Mouse (Mus musculus) testis, adult 2 months (tissue): ENCODE results near the gene Nav2. TPM values are rescaled to one million over a fixed set of nuclear protein-coding genes. Genes with fewer than 3 reads are reported as not detected.

ENCODE experiments used
- H3K27ac ChIP-seq: fragments of 200-500 bp; 2 replicates; pipeline ENCODE4 v1.5.1; 2012; ENCODE audit warnings: low read depth, low read length; ENCODE audit not compliant: control insufficient read depth, insufficient read depth
- H3K27me3 ChIP-seq: fragments of 200-500 bp; 2 replicates; pipeline ENCODE4 v1.6.1; 2012; ENCODE audit warnings: mild to moderate bottlenecking, low read length, moderate library complexity; ENCODE audit not compliant: control insufficient read depth, insufficient read depth
- H3K36me3 ChIP-seq: fragments of 200-500 bp; 2 replicates; pipeline ENCODE4 v1.6.1; 2012; ENCODE audit warnings: mild to moderate bottlenecking, low read length; ENCODE audit not compliant: control insufficient read depth, insufficient read depth
- H3K4me1 ChIP-seq: fragments of 200-500 bp; 2 replicates; pipeline ENCODE4 v1.6.1; 2012; ENCODE audit warnings: low read length; ENCODE audit not compliant: control insufficient read depth, insufficient read depth
- H3K4me3 ChIP-seq: fragments of 200-500 bp; 2 replicates; pipeline ENCODE4 v1.5.1; 2012; ENCODE audit warnings: low read depth, mild to moderate bottlenecking, low read length, moderate library complexity, mixed read lengths; ENCODE audit not compliant: control insufficient read depth
- CTCF ChIP-seq: fragments of 200-500 bp; IDR thresholded peaks from 2 replicates; pipeline ENCODE4 v1.5.1; 2012; ENCODE audit warnings: low read depth, mild to moderate bottlenecking, inconsistent platforms, low read length, moderate library complexity; ENCODE audit not compliant: control insufficient read depth, insufficient read depth, insufficient replicate concordance
- POLR2A ChIP-seq: fragments of 200-500 bp; IDR thresholded peaks from 2 replicates; pipeline ENCODE4 v1.6.1; 2012; ENCODE audit warnings: low read depth, mild to moderate bottlenecking, inconsistent platforms, low read length, moderate library complexity; ENCODE audit not compliant: control insufficient read depth
- polyA plus RNA-seq: library from polyadenylated mRNA; depleted of rRNA; stranded (reverse); fragments of >200 nt; gene quantifications from 2 replicates; pipeline ENCODE4 v1.2.3, GENCODE M21; 2012; rRNA removed

The Nav2 gene
- polyA plus RNA-seq = 19.8 and 20.8 TPM in 2 replicates

DNA sequence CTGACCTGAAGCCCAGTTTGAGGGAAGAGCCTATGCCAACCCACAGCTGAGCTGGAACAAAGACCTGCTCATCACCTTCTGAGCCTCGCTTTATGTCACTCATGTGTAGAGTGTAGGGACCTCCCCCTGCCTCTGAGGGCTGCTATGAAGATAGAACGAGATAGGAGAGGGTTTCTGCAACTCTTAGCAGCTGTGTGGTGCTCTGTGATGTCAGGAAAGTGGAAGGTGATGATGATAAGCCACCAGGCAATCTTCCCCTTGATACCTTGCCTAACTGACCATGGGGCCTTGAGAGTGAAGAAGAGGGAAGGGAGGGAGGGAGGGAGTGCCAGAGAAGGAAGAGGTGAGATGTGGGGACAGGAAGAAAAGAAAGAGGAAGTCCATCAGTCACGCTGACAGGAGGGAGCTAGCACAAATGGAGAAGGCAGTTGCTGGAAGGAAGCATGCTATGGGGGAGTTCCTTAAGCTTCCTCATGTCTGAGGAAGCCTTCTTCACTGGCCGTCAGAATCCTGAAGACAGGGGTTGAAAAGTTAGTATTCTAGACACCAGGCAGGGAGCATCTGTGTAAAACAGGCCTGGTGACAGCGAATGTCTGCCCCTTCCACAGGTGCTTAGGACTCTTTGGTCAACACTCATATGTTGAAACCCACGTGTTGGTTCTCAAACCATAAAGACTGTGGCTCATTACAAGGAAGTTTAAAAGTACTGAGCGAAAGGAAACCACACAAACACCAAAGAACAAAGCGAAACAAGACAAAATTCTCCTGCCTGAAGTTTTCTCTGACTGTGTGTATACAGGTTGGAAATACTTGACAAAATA is at the start of gene Nav2:
TSS of gene Nav2 (plus strand) at position 196 of the 821 bp plus-strand sequence.
- TF ChIP-seq CTCF = no peak
- no peak for TF ChIP-seq POLR2A
- no peak within 1 kb of the TSS for H3K4me3 ChIP-seq

DNA sequence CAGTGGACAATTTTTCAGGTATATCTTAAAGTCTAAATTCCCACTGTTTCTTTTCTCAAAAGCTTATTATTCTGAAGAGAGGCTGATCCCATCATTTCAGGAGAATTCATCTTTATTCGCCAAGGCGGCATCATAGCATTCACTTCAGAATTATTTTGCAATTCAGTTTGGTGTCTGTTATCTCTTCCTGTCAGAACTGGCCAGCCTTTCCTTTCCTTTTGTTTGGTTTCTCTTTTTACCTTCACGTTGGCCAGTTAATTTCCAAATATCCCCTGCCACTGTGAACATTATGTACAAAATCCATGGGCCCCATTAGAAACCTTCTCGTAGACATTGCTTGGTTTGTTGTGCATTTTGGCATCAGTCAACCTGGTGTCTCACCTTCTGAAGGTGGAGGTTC is 49.2 kb upstream of the Nav2 start:
- no peaks in the 10 kb centered on the region for H3K27me3 ChIP-seq
- H3K4me1 ChIP-seq = no peaks in the 10 kb centered on the region
- no peaks in the 10 kb centered on the region for H3K36me3 ChIP-seq
- no peak overlapping the region for H3K4me3 ChIP-seq
- H3K27ac ChIP-seq = no peak overlapping the region
- TF ChIP-seq CTCF (no peak), POLR2A (no peak)

More for the DNA sequence above, at the start of gene Nav2:
- Histone ChIP-seq H3K36me3 (no peaks in the 10 kb centered on the region), H3K27ac (no peak within 1 kb of the TSS), H3K4me1 (no peaks in the 10 kb centered on the region), H3K27me3 (no peaks in the 10 kb centered on the region)

DNA sequence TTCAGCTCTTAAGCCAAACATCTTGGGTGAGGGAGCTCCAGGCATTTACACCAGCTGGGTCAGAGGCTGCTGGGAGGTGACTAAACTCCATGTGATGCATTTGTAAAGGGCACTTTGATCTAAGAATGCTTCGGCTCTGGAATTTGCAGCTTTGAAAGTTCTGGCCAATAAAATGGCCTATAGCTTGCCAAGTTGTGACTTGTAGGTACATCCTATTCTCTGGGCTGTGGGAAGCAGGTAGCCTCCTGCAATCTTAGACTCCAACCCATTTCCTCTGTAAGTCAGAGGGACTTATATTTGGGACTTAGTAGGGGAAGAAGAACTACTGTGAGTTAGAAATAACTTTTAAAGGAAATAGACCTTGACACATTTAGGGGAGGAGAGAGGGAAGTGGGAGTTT is 47.6 kb upstream of the Nav2 start:
- no peaks in the 10 kb centered on the region for H3K27me3 ChIP-seq
- H3K27ac ChIP-seq = no peak overlapping the region
- no peaks in the 10 kb centered on the region for H3K36me3 ChIP-seq
- no peak overlapping the region for H3K4me3 ChIP-seq
- TF ChIP-seq POLR2A (no peak), CTCF (no peak)
- no peaks in the 10 kb centered on the region for H3K4me1 ChIP-seq

DNA sequence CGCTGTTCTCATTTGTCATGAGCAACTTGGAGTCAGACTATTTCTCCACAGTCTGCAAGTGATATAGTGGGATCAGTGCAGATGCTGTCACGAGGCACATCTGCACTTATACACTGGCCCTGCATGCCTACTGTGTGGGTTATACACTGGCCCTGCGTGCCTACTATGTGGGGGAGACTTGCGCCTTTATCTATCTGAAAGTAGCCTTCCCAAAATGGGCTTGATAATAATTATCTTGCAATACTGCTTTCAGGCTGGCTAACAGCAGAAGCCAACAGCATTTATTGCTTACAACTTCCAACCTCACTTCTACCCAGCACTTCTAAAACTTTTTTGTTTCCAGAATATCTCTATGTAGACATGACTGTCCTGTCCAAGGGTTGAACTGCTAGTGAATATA is 46.7 kb upstream of the Nav2 start:
- no peak overlapping the region for H3K27ac ChIP-seq
- TF ChIP-seq POLR2A (no peak), CTCF (no peak)
- no peaks in the 10 kb centered on the region for H3K27me3 ChIP-seq
- H3K4me3 ChIP-seq = no peak overlapping the region
- no peaks in the 10 kb centered on the region for H3K36me3 ChIP-seq
- no peaks in the 10 kb centered on the region for H3K4me1 ChIP-seq

DNA sequence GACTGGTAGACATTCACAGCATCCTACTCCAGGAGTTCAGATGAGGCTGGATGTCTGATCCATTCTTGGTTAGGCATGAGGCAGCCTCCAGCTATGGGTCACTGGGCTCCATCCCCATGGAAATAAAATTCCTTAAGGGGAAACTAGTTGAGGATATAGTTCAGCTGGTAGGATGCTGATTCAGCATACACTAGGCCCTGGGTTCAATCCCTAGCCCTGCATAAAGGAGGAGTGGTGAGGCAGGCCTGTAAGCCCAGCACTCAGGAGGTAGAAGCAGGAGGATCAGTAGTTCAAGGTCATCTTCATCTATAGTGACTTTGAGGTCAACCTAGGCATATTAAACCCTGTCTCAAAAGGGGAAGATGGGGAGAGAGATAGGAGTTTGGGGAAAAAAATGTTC is 44.3 kb upstream of the Nav2 start:
- Histone ChIP-seq H3K36me3 (no peaks in the 10 kb centered on the region), H3K4me3 (no peak overlapping the region), H3K27me3 (no peaks in the 10 kb centered on the region), H3K4me1 (no peaks in the 10 kb centered on the region), H3K27ac (no peak overlapping the region)
- TF ChIP-seq POLR2A (no peak), CTCF (no peak)

DNA sequence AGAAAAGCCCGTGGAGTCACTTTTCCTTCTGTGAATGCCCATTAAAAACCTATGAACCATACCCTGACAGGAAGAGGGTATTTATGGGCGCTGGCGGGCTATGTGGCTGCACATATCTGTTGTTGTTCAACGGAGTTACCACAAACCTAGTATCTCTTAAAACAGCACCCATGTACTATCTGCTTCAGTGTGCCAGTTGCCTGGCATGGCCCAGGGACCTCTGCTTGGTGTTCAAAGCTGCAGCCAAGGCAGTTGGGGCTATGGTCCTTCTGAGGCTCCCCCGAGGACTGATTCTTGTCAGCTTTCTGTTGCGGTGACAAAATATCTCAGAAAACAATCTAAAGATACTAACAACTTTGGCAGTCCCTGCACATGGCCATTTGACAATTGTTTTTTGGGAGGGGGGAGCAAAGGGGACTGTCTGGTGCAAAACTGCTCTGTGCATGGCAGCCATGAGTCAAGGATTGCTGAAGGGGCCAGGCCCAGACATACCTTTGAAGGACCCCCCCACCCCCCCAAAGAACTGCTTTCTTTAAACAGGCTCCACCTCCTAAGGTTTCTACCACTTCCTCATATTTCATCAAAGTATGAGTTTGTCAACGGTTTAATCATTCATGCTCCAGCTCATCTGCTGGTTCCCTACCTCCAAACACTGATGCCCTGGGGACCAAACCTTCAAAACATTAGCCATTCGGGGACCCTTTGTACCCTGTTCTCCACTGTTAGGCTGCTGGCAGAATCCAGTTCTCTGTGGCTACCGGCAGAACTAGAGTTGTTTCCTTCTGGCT is 43.7 kb upstream of the Nav2 start:
- TF ChIP-seq POLR2A (no peak), CTCF (no peak)
- Histone ChIP-seq H3K4me3 (no peak overlapping the region), H3K27ac (no peak overlapping the region), H3K36me3 (no peaks in the 10 kb centered on the region), H3K27me3 (no peaks in the 10 kb centered on the region), H3K4me1 (no peaks in the 10 kb centered on the region)

DNA sequence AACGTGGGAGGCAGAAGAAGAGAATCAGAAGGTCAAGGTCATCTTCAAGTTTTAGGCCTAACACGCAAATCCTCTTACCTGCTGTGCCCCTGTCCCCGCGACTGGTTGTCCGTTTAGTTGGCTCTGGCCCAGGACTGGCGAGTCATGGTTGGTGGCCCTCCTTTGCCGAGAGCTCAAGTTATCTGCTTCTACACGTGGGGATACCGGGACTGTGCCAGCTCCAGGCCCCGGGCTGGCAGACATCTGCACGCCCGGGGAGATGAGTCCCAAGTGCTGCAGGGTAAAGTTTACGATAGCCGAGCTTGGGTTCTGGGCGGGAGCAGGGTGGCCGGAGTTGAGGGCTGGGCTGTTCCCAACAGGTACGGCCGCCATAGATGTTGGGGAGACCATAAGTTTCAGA is 40.9 kb upstream of the Nav2 start:
- Histone ChIP-seq H3K27ac (no peak overlapping the region), H3K4me3 (no peak overlapping the region), H3K4me1 (no peaks in the 10 kb centered on the region), H3K27me3 (no peaks in the 10 kb centered on the region), H3K36me3 (no peaks in the 10 kb centered on the region)
- TF ChIP-seq CTCF (no peak), POLR2A (no peak)
